Mouse (Mus musculus) E14TG2a.4 (cell line): ENCODE measurements around the gene Aox3.

Experiments used
- H3K27me3 ChIP-seq: 2 replicates; pipeline ENCODE4 v1.6.1; 2014; ENCODE audit warnings: low read length, control low read depth; ENCODE audit not compliant: insufficient read depth
- H3K36me3 ChIP-seq: 2 replicates; pipeline ENCODE4 v1.6.1; 2014; ENCODE audit warnings: low read length, control low read depth; ENCODE audit not compliant: insufficient read depth
- H3K4me1 ChIP-seq: replicated peaks from 2 replicates; pipeline ENCODE4 v1.6.1; 2014; ENCODE audit warnings: low read depth, low read length, control low read depth
- H3K4me3 ChIP-seq: replicated peaks from 2 replicates; pipeline ENCODE4 v1.5.1; 2014; ENCODE audit warnings: mild to moderate bottlenecking, low read length
- H3K9me3 ChIP-seq: 2 replicates; pipeline ENCODE4 v1.6.1; 2014; ENCODE audit warnings: low read length, control low read depth
- CTCF ChIP-seq: conservative IDR thresholded peaks from 2 replicates; pipeline ENCODE4 v1.5.1; 2014; ENCODE audit warnings: low read length
- NANOG ChIP-seq: IDR thresholded peaks from 2 replicates; pipeline ENCODE4 v1.6.1; 2014; ENCODE audit warnings: borderline replicate concordance, low read length, mixed read lengths
- POU5F1 ChIP-seq: IDR thresholded peaks from 2 replicates; pipeline ENCODE4 v1.6.1; 2014; ENCODE audit warnings: low read length, borderline replicate concordance

The Aox3 gene

GRCm38 (mm10) chr1:58113441-58113840 is 511 bp downstream of the Aox3 start:
- peaks cover 23% of the 10 kb centered on the region for H3K9me3 ChIP-seq
- H3K4me3 ChIP-seq = no peak overlapping the region
- H3K4me1 ChIP-seq = no peaks in the 10 kb centered on the region; the same call in 1 of the 2 replicates
- H3K27me3 ChIP-seq = no peaks in the 10 kb centered on the region
- TF ChIP-seq NANOG = no peak
- TF ChIP-seq POU5F1 = no peak
- TF ChIP-seq CTCF = no peak
- H3K36me3 ChIP-seq = no peaks in the 10 kb centered on the region

- TF ChIP-seq CTCF = no peak
- no peak for TF ChIP-seq NANOG
- no peak for TF ChIP-seq POU5F1
Measured at GRCm38 (mm10) chr1:58114021-58114560, 1.2 kb downstream of the Aox3 start.

GRCm38 (mm10) chr1:58114666-58115375 is 1.9 kb downstream of the Aox3 start:
- Histone ChIP-seq H3K4me3 (no peak overlapping the region), H3K4me1 (no peaks in the 10 kb centered on the region; the same call in 1 of the 2 replicates)

More at GRCm38 (mm10) chr1:58114021-58114560, 1.2 kb downstream of the Aox3 start:
- Histone ChIP-seq H3K9me3 (peaks cover 23% of the 10 kb centered on the region), H3K4me3 (no peak overlapping the region), H3K4me1 (no peaks in the 10 kb centered on the region; the same call in 1 of the 2 replicates), H3K27me3 (no peaks in the 10 kb centered on the region), H3K36me3 (no peaks in the 10 kb centered on the region)

GRCm38 (mm10) chr1:58118231-58118630 is 5.3 kb downstream of the Aox3 start:
- TF ChIP-seq NANOG = no peak
- TF ChIP-seq POU5F1 = no peak
- TF ChIP-seq CTCF = no peak
- Histone ChIP-seq H3K27me3 (no peaks in the 10 kb centered on the region), H3K4me1 (no peaks in the 10 kb centered on the region; the same call in 1 of the 2 replicates), H3K4me3 (no peak overlapping the region), H3K36me3 (no peaks in the 10 kb centered on the region), H3K9me3 (no peaks in the 10 kb centered on the region)

More at GRCm38 (mm10) chr1:58114666-58115375, 1.9 kb downstream of the Aox3 start:
- Histone ChIP-seq H3K36me3 (no peaks in the 10 kb centered on the region), H3K9me3 (peaks cover 16% of the 10 kb centered on the region), H3K27me3 (no peaks in the 10 kb centered on the region)
- TF ChIP-seq POU5F1 (no peak), CTCF (no peak), NANOG (no peak)

- TF ChIP-seq POU5F1 (no peak), CTCF (no peak), NANOG (no peak)
- Histone ChIP-seq H3K4me1 (no peaks in the 10 kb centered on the region), H3K36me3 (no peaks in the 10 kb centered on the region), H3K27me3 (no peaks in the 10 kb centered on the region), H3K9me3 (no peaks in the 10 kb centered on the region), H3K4me3 (no peak overlapping the region)
Measured at GRCm38 (mm10) chr1:58124901-58125300, 12.0 kb downstream of the Aox3 start.

- no peaks in the 10 kb centered on the region for H3K4me1 ChIP-seq
- no peak overlapping the region for H3K4me3 ChIP-seq
- H3K9me3 ChIP-seq = no peaks in the 10 kb centered on the region; the same call in 1 of the 2 replicates
- H3K36me3 ChIP-seq = no peaks in the 10 kb centered on the region
- TF ChIP-seq CTCF = no peak
- TF ChIP-seq NANOG = no peak
- no peak for TF ChIP-seq POU5F1
- peaks cover 13% of the 10 kb centered on the region for H3K27me3 ChIP-seq
Measured at GRCm38 (mm10) chr1:58137891-58138290, 25.0 kb downstream of the Aox3 start.

GRCm38 (mm10) chr1:58138986-58139385 is 26.1 kb downstream of the Aox3 start:
- no peak overlapping the region for H3K4me3 ChIP-seq
- H3K27me3 ChIP-seq = peaks cover 13% of the 10 kb centered on the region
- H3K36me3 ChIP-seq = no peaks in the 10 kb centered on the region
- H3K4me1 ChIP-seq = no peaks in the 10 kb centered on the region
- TF ChIP-seq NANOG = no peak
- TF ChIP-seq CTCF = peak; percentile 66
- H3K9me3 ChIP-seq = no peaks in the 10 kb centered on the region; the same call in 1 of the 2 replicates

GRCm38 (mm10) chr1:58140607-58141006 is 27.7 kb downstream of the Aox3 start:
- peaks cover 13% of the 10 kb centered on the region for H3K27me3 ChIP-seq

More at GRCm38 (mm10) chr1:58140607-58141006, 27.7 kb downstream of the Aox3 start:
- no peaks in the 10 kb centered on the region; the same call in 1 of the 2 replicates for H3K9me3 ChIP-seq
- no peak overlapping the region for H3K4me3 ChIP-seq
- TF ChIP-seq POU5F1 (no peak), NANOG (no peak), CTCF (peak; percentile 75)
- H3K4me1 ChIP-seq = peaks cover 10% of the 10 kb centered on the region
- no peaks in the 10 kb centered on the region for H3K36me3 ChIP-seq
